Mouse (Mus musculus) retina, postnatal 7 days (tissue): ENCODE measurements around the gene Lgsn.

ENCODE experiments used
- DNase-seq: peaks from one replicate; pipeline ENCODE4 v3.0.0-alpha.2; 2012; ENCODE audit warnings: low read depth, low spot score

Gene Lgsn

GRCm38 (mm10) chr1:31176101-31176500 is at the start of gene Lgsn:
Gene Lgsn (plus strand): TSS chr1:31176401.
- no peak for DNase-seq

- no peak for DNase-seq
Measured at GRCm38 (mm10) chr1:31138387-31138786, 37.8 kb upstream of the Lgsn start.

GRCm38 (mm10) chr1:31142288-31143094 is 33.7 kb upstream of the Lgsn start:
- no peak for DNase-seq

- no peak for DNase-seq
Measured at GRCm38 (mm10) chr1:31143571-31143970, 32.6 kb upstream of the Lgsn start.

- no peak for DNase-seq
Measured at GRCm38 (mm10) chr1:31149671-31150070, 26.5 kb upstream of the Lgsn start.

- DNase-seq = no peak
Measured at GRCm38 (mm10) chr1:31150546-31150945, 25.7 kb upstream of the Lgsn start.

GRCm38 (mm10) chr1:31152799-31153426 is 23.3 kb upstream of the Lgsn start:
- DNase-seq = no peak

- peak; percentile 24 for DNase-seq
Measured at GRCm38 (mm10) chr1:31153793-31154349, 22.3 kb upstream of the Lgsn start.

GRCm38 (mm10) chr1:31156185-31156584 is 20.0 kb upstream of the Lgsn start:
- no peak for DNase-seq

- DNase-seq = no peak
Measured at GRCm38 (mm10) chr1:31156884-31157283, 19.3 kb upstream of the Lgsn start.

- DNase-seq = no peak
Measured at GRCm38 (mm10) chr1:31164527-31165189, 11.5 kb upstream of the Lgsn start.

GRCm38 (mm10) chr1:31165326-31166121 is 10.7 kb upstream of the Lgsn start:
- DNase-seq = no peak

- no peak for DNase-seq
Measured at GRCm38 (mm10) chr1:31175401-31175800, 800 bp upstream of the Lgsn start.

- no peak for DNase-seq
Measured at GRCm38 (mm10) chr1:31178264-31178663, 2.1 kb downstream of the Lgsn start.

- no peak for DNase-seq
Measured at GRCm38 (mm10) chr1:31190237-31190866, 14.2 kb downstream of the Lgsn start.

- DNase-seq = no peak
Measured at GRCm38 (mm10) chr1:31195633-31196032, 19.4 kb downstream of the Lgsn start.

GRCm38 (mm10) chr1:31196959-31197358 is 20.8 kb downstream of the Lgsn start:
- DNase-seq = no peak

- DNase-seq = no peak
Measured at GRCm38 (mm10) chr1:31203771-31204170, 27.6 kb downstream of the Lgsn start.

GRCm38 (mm10) chr1:31205346-31205745 is 29.1 kb downstream of the Lgsn start:
- DNase-seq = no peak

GRCm38 (mm10) chr1:31205770-31206169 is 29.6 kb downstream of the Lgsn start:
- DNase-seq = no peak

- peak; percentile 53 for DNase-seq
Measured at GRCm38 (mm10) chr1:31210144-31210543, 33.9 kb downstream of the Lgsn start.
